Mouse (Mus musculus) cortical plate, adult 2 months (tissue): ENCODE measurements around the gene Snrk. TPM values are rescaled to one million over a fixed set of nuclear protein-coding genes. Genes with fewer than 3 reads are reported as not detected.

Experiments used
- H3K27ac ChIP-seq: fragments of 200-500 bp; 2 replicates; pipeline ENCODE4 v1.5.1; 2012; ENCODE audit warnings: low read length, control low read depth, inconsistent platforms; ENCODE audit not compliant: insufficient read depth
- H3K4me1 ChIP-seq: fragments of 200-500 bp; 2 replicates; pipeline ENCODE4 v1.6.1; 2011; ENCODE audit warnings: low read length; ENCODE audit not compliant: control insufficient read depth, insufficient read depth
- H3K4me3 ChIP-seq: fragments of 200-500 bp; 2 replicates; pipeline ENCODE4 v1.5.1; 2011; ENCODE audit warnings: mild to moderate bottlenecking, low read length, control low read depth; ENCODE audit not compliant: insufficient read depth
- CTCF ChIP-seq: fragments of 200-500 bp; IDR thresholded peaks from 2 replicates; pipeline ENCODE4 v1.5.1; 2011; ENCODE audit warnings: mild to moderate bottlenecking, control low read depth, low read length; ENCODE audit not compliant: insufficient read depth; ENCODE audit errors: extremely low read depth
- POLR2A ChIP-seq: fragments of 200-500 bp; IDR thresholded peaks from 2 replicates; pipeline ENCODE4 v1.6.1; 2011; ENCODE audit warnings: mild to moderate bottlenecking, low read length, control low read depth; ENCODE audit not compliant: insufficient read depth; ENCODE audit errors: extremely low read depth
- polyA plus RNA-seq: library from polyadenylated mRNA; depleted of rRNA; stranded (reverse); fragments of >200 nt; gene quantifications from 2 replicates; pipeline ENCODE4 v1.2.3, GENCODE M21; 2012

The Snrk gene
- polyA plus RNA-seq, 1 experiment: 78.6 TPM

DNA sequence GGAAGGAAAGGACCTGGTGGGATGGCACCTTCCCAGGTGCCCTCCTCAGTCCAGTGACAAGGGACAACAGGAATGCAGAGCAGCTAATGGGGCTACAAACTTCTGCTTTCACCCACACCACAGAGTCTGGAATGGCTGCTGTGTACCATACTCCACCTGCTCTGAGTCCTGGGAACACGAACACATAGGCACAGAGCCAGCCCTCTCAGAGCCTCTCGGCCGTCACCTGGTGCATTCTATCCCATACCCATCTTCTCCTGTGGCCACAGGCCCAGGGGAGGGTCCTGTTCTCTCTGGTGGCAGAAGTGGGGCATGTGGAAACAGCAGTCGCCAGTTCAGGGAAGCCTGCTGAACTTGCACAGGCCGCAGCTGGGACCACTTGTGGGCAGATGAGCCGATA is 57.7 kb downstream of the Snrk start:
- Histone ChIP-seq H3K27ac (no peak overlapping the region), H3K4me3 (no peak overlapping the region), H3K4me1 (no peaks in the 10 kb centered on the region)
- no peak for TF ChIP-seq CTCF
- TF ChIP-seq POLR2A: no peak

GRCm38 (mm10) chr9:122177256-122178220 is 60.5 kb downstream of the Snrk start:
- no peak for TF ChIP-seq POLR2A
- no peak overlapping the region for H3K27ac ChIP-seq
- no peaks in the 10 kb centered on the region for H3K4me1 ChIP-seq
- no peak overlapping the region for H3K4me3 ChIP-seq

GRCm38 (mm10) chr9:122178427-122178826 is 61.4 kb downstream of the Snrk start:
- no peak overlapping the region for H3K4me3 ChIP-seq
- TF ChIP-seq POLR2A (no peak), CTCF (no peak)
- no peaks in the 10 kb centered on the region for H3K4me1 ChIP-seq
- H3K27ac ChIP-seq: no peak overlapping the region; the same call in 1 of the 2 replicates

DNA sequence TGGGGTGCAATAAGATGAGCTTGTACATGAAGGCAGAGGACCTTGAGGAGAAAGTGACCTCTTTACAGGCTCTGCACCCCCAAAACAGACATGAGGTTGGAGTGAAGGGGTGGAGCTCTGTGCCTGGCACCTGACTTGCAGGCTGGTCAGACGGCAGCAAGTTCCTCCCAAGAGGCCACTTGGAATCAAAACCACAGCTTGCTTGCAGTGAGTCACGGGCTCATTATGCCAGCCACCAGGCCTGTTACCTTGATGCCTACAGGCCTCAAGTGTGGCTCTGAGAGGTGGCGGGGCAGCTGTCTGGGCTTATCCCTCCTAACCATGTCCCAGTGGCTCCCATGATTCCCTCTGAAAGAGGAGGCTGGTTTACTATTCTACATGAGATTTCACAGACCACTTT is 63.0 kb downstream of the Snrk start:
- Histone ChIP-seq H3K4me3 (no peak overlapping the region), H3K4me1 (no peaks in the 10 kb centered on the region), H3K27ac (no peak overlapping the region)
- TF ChIP-seq POLR2A: no peak
- TF ChIP-seq CTCF: no peak

DNA sequence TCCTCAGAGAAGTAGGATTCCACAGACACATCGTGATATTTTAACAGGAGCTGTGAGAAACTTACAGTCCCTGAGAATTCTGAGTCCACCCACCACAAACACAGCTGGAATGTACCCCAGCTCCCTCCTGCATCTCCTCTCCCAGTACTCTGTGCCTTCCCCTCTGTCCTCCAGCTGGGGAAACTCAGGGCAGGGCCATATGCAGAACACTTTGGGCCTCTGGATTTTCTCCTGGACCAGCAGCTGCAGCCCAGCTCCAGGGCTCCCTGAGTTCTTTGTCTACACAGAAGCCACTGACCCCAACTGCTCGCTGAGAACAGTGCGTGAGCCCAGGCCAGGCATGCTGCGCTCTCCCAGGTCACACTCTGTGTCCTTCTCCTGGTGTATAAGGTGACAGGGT is 66.0 kb downstream of the Snrk start:
- Histone ChIP-seq H3K27ac (no peak overlapping the region), H3K4me3 (no peak overlapping the region), H3K4me1 (peaks cover 5% of the 10 kb centered on the region)
- TF ChIP-seq CTCF: no peak
- no peak for TF ChIP-seq POLR2A

- no peak for TF ChIP-seq POLR2A
- TF ChIP-seq CTCF: no peak
- H3K4me3 ChIP-seq: no peak overlapping the region
- peaks cover 5% of the 10 kb centered on the region for H3K4me1 ChIP-seq
- no peak overlapping the region for H3K27ac ChIP-seq
Observed at GRCm38 (mm10) chr9:122184329-122184728, 67.3 kb downstream of the Snrk start.

GRCm38 (mm10) chr9:122185061-122185460 is 68.0 kb downstream of the Snrk start:
- H3K4me3 ChIP-seq: no peak overlapping the region
- no peak for TF ChIP-seq POLR2A
- peak; percentile 85 for TF ChIP-seq CTCF
- no peak overlapping the region for H3K27ac ChIP-seq
- peaks cover 5% of the 10 kb centered on the region for H3K4me1 ChIP-seq

- Histone ChIP-seq H3K4me1 (peaks cover 5% of the 10 kb centered on the region), H3K27ac (no peak overlapping the region; the same call in 1 of the 2 replicates), H3K4me3 (no peak overlapping the region)
- no peak for TF ChIP-seq POLR2A
- no peak for TF ChIP-seq CTCF
Observed at GRCm38 (mm10) chr9:122185953-122186352, 68.9 kb downstream of the Snrk start.

DNA sequence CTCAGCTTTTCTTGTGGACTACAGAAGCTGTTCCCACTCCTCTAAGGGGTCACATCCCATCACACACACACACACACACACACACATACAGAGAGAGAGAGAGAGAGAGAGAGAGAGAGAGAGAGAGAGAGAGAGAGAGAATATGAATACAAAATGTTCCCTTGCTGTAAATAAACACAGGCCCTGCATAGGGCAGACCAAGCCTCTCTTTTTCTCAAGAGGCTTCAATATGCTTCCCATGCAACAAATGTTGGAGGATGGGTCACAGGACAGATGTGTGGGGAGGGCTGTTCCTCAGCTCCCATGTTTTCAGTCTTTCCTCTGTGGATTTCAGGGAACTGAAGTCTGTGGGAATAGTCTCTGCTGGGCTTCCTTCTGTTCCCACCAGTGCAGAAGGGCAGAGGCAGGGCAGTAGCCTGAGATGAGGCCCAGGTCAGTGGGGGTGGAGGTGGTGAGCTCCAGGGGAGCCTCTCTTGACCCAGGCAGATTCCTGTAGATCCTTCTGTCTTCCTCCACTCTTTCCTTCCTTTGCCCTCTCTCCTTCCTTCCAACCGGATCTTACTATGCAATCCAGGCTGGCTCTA is 69.7 kb downstream of the Snrk start:
- Histone ChIP-seq H3K4me3 (no peak overlapping the region), H3K27ac (no peak overlapping the region), H3K4me1 (peaks cover 5% of the 10 kb centered on the region)
- TF ChIP-seq CTCF (no peak), POLR2A (no peak)
